Mouse (Mus musculus) ovary, adult 2 months (tissue): ENCODE measurements around the gene Nrxn1. TPM values are rescaled to one million over a fixed set of nuclear protein-coding genes. Genes with fewer than 3 reads are reported as not detected.

ENCODE experiments used
- polyA plus RNA-seq: library from polyadenylated mRNA; depleted of rRNA; stranded (reverse); fragments of >200 nt; gene quantifications from 2 replicates; pipeline ENCODE4 v1.2.3, GENCODE M21; 2012; rRNA removed

Nrxn1 gene
- polyA plus RNA-seq: 3.7 and 3.9 TPM in 2 replicates

DNA sequence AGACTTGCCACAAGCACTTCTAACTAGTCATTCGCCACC lies at the start of gene Nrxn1:
Nrxn1 (minus strand) TSS at position 30 of the 39 bp plus-strand sequence.

